Mouse (Mus musculus): ENCODE data around the gene Vmn1r111. TPM values are rescaled to one million over a fixed set of nuclear protein-coding genes. Genes with fewer than 3 reads are reported as not detected.

The Vmn1r111 gene
- not detected in 2 replicates for polyA plus RNA-seq (2012)

DNA sequence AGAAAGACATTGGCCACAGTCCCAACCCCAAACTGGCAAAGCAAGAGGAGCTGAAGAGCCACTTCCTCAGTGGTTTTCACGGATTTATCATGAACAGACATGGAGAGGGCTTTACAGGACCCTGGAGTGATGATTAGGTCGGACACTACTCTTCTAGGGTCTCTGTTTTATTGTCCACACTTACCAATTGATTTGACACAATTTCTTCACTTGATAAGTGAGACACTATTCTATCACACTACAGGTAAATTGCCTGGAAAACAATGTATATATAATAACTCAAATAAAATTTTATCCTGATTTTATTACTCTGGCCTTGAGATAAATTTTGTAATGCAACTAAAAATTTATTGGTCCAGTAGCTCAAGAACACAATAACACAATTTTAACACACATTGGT is at the start of gene Vmn1r111:
Vmn1r111 (minus strand) TSS at position 101 of the 400 bp plus-strand sequence.

DNA sequence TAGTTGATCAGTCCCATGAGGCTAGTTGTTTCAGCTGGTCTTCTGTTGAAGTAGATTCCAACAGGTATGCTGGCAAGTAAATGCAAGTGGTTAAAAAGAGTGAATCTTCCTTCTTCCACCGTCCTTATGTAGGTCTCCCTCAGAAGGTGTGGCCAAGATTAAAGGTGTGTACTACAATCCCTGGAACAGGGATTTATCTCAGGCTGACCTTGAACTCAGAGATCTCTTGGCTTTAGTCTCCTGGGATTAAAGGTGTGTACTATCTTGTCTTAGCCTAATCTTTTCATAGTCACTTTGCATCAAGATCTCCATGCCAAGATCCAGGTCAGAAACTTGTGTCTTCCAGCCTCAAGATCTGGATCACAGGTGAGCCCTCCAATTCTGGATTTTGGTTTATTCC is 27.5 kb upstream of the Vmn1r111 start, which contains the start of gene Gm10668:
Gm10668 (minus strand) TSS at position 101 of the 400 bp plus-strand sequence.

DNA sequence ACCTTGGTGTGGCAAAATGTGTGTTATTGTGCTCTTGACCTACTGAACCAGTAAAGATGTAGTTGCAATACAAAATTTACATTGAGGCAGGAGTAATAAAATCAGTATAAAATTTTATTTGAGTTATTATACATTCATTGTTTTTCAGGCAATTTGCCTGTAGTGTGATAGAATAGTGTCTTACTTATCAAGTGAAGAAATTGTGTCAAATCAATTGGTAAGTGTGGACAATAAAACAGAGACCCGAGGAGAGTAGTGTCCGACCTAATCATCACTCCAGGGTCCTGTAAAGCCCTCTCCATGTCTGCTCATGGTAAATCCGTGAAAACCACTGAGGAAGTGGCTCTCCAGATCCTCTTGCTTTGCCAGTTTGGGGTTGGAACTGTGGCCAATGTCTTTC is 34.4 kb downstream of the Vmn1r111 start, which contains the start of gene Vmn1r107:
Vmn1r107 (plus strand) TSS at position 301 of the 400 bp plus-strand sequence.

Other genes with a start within 250 kb of the Vmn1r111 start
- not detected in 2 replicates for gene Gm10670, start 228.3 kb downstream of the Vmn1r111 start, polyA plus RNA-seq (2012)
- gene Vmn1r103, start 192.7 kb downstream of the Vmn1r111 start, polyA plus RNA-seq (2012): not detected in 2 replicates
- not detected in 2 replicates for gene Vmn1r104, start 169.4 kb downstream of the Vmn1r111 start, polyA plus RNA-seq (2012)
- not detected in 2 replicates for gene Gm5726, start 157.5 kb downstream of the Vmn1r111 start, polyA plus RNA-seq (2012)
- gene Gm4141, start 127.0 kb downstream of the Vmn1r111 start, polyA plus RNA-seq (2012): not detected in 2 replicates
- gene Gm4513, start 104.2 kb downstream of the Vmn1r111 start, polyA plus RNA-seq (2012): not detected in 2 replicates
- not detected in 2 replicates for gene Vmn1r107, start 34.3 kb downstream of the Vmn1r111 start, polyA plus RNA-seq (2012)
- gene Gm10668, start 27.4 kb upstream of the Vmn1r111 start, polyA plus RNA-seq (2012): not detected in 2 replicates
- gene Vmn1r112, start 68.0 kb upstream of the Vmn1r111 start, polyA plus RNA-seq (2012): not detected in 2 replicates
- not detected in 2 replicates for gene Vmn1r113, start 84.1 kb upstream of the Vmn1r111 start, polyA plus RNA-seq (2012)
- not detected in 2 replicates for gene Vmn1r114, start 109.0 kb upstream of the Vmn1r111 start, polyA plus RNA-seq (2012)
- not detected in 2 replicates for gene Vmn1r115, start 141.8 kb upstream of the Vmn1r111 start, polyA plus RNA-seq (2012)
- gene Vmn1r116, start 169.0 kb upstream of the Vmn1r111 start, polyA plus RNA-seq (2012): not detected in 2 replicates
- not detected in 2 replicates for gene Vmn1r117, start 180.9 kb upstream of the Vmn1r111 start, polyA plus RNA-seq (2012)
- not detected in 2 replicates for gene Vmn1r118, start 209.1 kb upstream of the Vmn1r111 start, polyA plus RNA-seq (2012)